Mouse (Mus musculus): ENCODE measurements around the gene Slc9a1.

DNA sequence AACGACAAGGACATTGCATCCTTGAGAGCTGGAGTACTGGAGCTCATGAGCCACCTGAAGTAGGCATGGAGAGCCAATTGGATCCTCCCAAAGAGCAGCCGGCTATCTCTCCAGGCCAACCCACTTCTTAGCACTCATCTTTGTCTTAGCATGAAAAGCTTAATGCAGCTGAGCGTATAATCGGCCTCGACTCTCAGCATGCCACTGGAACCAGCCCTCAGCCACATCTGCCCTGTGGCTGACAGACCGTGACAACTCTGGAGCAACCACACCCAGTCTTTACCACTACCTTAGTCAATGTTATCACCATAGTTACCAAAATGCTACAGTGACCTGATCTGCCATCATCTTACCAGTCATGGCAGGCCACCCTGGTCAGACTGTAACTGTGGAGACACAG is 62.0 kb downstream of the Slc9a1 start:
- TF ChIP-seq CTCF (IDR thresholded peaks at IDR 0.05; ENCODE audit: extremely low read depth, insufficient read depth, low read length) = no peak
- no peak for TF ChIP-seq POLR2A (IDR thresholded peaks at IDR 0.05; ENCODE audit: extremely low read depth, insufficient read depth, low read length)

Data from cortical plate, adult 2 months (tissue).